Mouse (Mus musculus) bone marrow, adult 2 months (tissue): ENCODE results near the gene Steap1.

Experiments used
- CTCF ChIP-seq: fragments of 200-500 bp; IDR thresholded peaks from 2 replicates; pipeline ENCODE4 v1.5.1; 2011; ENCODE audit warnings: low read length, control low read depth; ENCODE audit not compliant: control insufficient read depth, insufficient read depth
- POLR2A ChIP-seq: fragments of 200-500 bp; IDR thresholded peaks from 2 replicates; pipeline ENCODE4 v1.6.1; 2011; ENCODE audit warnings: low read depth, mild to moderate bottlenecking, control low read depth, low read length, borderline replicate concordance; ENCODE audit not compliant: control insufficient read depth

DNA sequence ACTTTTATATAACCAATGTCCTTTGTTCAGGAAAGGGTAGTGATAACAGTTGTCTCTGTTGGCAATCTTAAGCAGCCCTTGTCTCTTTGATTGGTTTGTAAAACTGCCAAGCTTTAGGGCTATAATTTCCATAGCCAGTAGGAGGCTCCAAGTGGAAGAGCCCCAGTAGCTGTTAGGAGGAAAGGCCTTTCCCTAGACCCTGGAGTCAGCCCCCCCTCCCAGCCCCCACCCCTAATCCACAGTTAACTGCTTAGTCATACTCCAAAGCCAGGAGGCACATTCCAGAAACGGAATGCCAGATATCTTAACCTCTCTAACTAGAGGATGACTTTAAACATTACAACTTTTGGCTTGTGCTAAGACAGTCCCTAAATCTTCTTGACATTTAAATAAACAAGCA lies 62.2 kb downstream of the Steap1 start:
- TF ChIP-seq CTCF (no peak), POLR2A (no peak)
